Mouse (Mus musculus) limb, embryonic 13.5 days (tissue): ENCODE measurements around the gene Capn11. TPM values are rescaled to one million over a fixed set of nuclear protein-coding genes. Genes with fewer than 3 reads are reported as not detected.

Source experiments
- ATAC-seq: fragments of 200-750 bp; cut with Nextera tagmentation; 2 replicates; pipeline ENCODE4 v1.8.0; 2017; ENCODE audit warnings: low read depth, moderate number of reproducible peaks, moderate TSS enrichment; ENCODE audit not compliant: low FRiP score
- H3K27ac ChIP-seq: fragments of 300-500 bp; sonication (generic); 2 replicates; pipeline ENCODE4 v1.5.1; 2015; ENCODE audit warnings: inconsistent platforms, mild to moderate bottlenecking, moderate library complexity
- H3K27me3 ChIP-seq: fragments of 300-500 bp; sonication (generic); 2 replicates; pipeline ENCODE4 v1.6.1; 2015; ENCODE audit warnings: mild to moderate bottlenecking, inconsistent platforms
- H3K36me3 ChIP-seq: fragments of 300-500 bp; sonication (generic); 2 replicates; pipeline ENCODE4 v1.6.1; 2015; ENCODE audit warnings: inconsistent platforms, mild to moderate bottlenecking, moderate library complexity
- H3K4me1 ChIP-seq: fragments of 300-500 bp; sonication (generic); 2 replicates; pipeline ENCODE4 v1.6.1; 2015; ENCODE audit warnings: inconsistent platforms
- H3K4me2 ChIP-seq: fragments of 300-500 bp; sonication (generic); replicated peaks from 2 replicates; pipeline ENCODE4 v1.6.1; 2015; ENCODE audit warnings: inconsistent platforms, mild to moderate bottlenecking, moderate library complexity
- H3K4me3 ChIP-seq: fragments of 300-500 bp; sonication (generic); 2 replicates; pipeline ENCODE4 v1.5.1; 2015; ENCODE audit warnings: moderate library complexity, mild to moderate bottlenecking, inconsistent platforms
- H3K9ac ChIP-seq: fragments of 300-500 bp; sonication (generic); 2 replicates; pipeline ENCODE4 v1.6.1; 2015; ENCODE audit warnings: mild to moderate bottlenecking, inconsistent platforms
- H3K9me3 ChIP-seq: fragments of 300-500 bp; sonication (generic); 2 replicates; pipeline ENCODE4 v1.6.1; 2016; ENCODE audit warnings: inconsistent platforms
- WGBS: fragments of 180-500 bp; shearing (Covaris S2); methylation state at CpG from one replicate; pipeline ENCODE4 v1.1.7; 2015; 5-methylcytosine and 5-hydroxymethylcytosine counted together
- polyA plus RNA-seq: library from polyadenylated mRNA; unstranded; fragments of >200 nt; fragmentation: Nextera tagmentation; extraction: Ambion mirVana; gene quantifications from 2 replicates; pipeline ENCODE4 v1.2.1, GENCODE M21; 2015

Capn11 gene
- polyA plus RNA-seq, 1 experiment from 2014 or later = 0.42 TPM

DNA sequence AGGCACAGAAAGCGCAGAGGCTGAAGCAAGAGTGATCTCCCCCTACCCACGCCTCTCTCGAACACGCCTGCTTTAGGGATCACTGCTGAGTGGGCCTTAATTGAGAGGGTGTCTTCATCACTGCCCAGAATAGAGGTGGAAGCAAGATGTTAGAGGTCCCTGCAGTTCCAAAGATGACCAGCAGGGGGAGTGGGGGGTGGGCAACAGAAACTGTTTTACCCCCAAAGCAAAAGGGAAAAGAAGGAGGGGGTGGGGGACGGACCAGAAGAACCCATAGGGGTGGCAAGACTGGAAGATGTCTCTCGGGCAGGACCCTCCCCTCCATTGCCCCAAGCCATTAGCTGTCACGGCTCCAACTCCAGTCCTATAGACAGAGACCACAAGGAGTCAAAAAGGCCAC is 19.0 kb upstream of the Capn11 start:
- no peak overlapping the region; the same call in 1 of the 2 replicates for H3K27ac ChIP-seq
- H3K4me1 ChIP-seq = peaks cover 8% of the 10 kb centered on the region
- H3K9ac ChIP-seq = no peak overlapping the region
- H3K4me3 ChIP-seq = no peak overlapping the region
- H3K36me3 ChIP-seq = peaks cover 52% of the 10 kb centered on the region
- H3K27me3 ChIP-seq = no peaks in the 10 kb centered on the region
- WGBS = 35% methylated on average over 7 of the region's 7 CpGs
- no peaks in the 10 kb centered on the region for H3K9me3 ChIP-seq
- no peak for ATAC-seq
- no peak overlapping the region for H3K4me2 ChIP-seq

DNA sequence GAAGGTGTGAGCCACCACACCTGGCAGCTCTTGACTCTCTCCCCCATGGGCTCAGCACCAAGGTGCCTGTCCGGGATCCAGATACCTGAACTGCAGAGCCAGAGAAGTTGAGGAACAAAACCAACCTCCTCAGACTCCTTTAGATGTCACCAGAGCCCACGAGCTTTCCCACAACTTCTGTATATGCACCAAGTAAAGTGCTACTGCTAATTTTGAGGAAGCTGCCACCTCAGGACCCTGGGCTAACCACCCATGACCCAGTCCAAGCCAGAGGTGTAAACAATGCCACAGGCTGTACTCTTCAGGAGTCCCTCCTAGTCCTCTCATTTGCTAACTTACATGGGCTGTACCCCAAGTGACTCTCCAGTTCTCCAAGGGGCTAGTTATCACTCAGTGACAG is 13.5 kb upstream of the Capn11 start:
- ATAC-seq = no peak
- WGBS = 92% methylated on average over 2 of the region's 2 CpGs
- no peaks in the 10 kb centered on the region for H3K27me3 ChIP-seq
- H3K36me3 ChIP-seq = peaks cover 88% of the 10 kb centered on the region
- no peak overlapping the region for H3K4me3 ChIP-seq
- no peaks in the 10 kb centered on the region for H3K4me1 ChIP-seq
- no peaks in the 10 kb centered on the region for H3K9me3 ChIP-seq
- no peak overlapping the region for H3K9ac ChIP-seq
- H3K27ac ChIP-seq = no peak overlapping the region
- no peak overlapping the region for H3K4me2 ChIP-seq

- Histone ChIP-seq H3K4me3 (no peak overlapping the region), H3K4me1 (no peaks in the 10 kb centered on the region), H3K4me2 (no peak overlapping the region), H3K9me3 (no peaks in the 10 kb centered on the region), H3K27ac (no peak overlapping the region), H3K9ac (no peak overlapping the region), H3K27me3 (no peaks in the 10 kb centered on the region), H3K36me3 (peaks cover 88% of the 10 kb centered on the region)
- WGBS = 88% methylated on average over 1 of the region's 1 CpGs
- no peak for ATAC-seq
Observed at GRCm38 (mm10) chr17:45671821-45672220, 12.7 kb upstream of the Capn11 start.

DNA sequence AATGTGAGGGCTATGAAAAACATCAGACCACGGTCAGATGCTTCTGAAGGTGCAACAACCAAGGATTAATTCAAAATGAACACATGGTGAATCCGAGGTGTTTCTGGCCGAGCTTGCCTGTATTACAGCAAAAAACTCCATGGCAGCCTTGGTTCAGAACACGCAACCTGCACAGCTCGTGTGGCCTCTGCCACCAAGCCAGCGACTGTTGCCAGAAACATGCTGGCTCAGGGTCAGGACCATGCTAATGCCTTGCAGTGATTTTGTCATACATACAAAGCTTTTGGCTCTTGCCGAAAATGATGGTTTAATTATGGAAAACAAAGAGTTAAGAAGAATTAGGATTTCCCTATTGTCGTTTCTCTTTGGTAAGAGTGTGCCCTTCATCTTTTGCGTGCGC is 8.9 kb upstream of the Capn11 start:
- Histone ChIP-seq H3K9ac (no peak overlapping the region), H3K27ac (no peak overlapping the region), H3K36me3 (peaks cover 89% of the 10 kb centered on the region), H3K4me3 (no peak overlapping the region), H3K4me2 (no peak overlapping the region), H3K27me3 (no peaks in the 10 kb centered on the region), H3K9me3 (no peaks in the 10 kb centered on the region), H3K4me1 (no peaks in the 10 kb centered on the region)
- 89% methylated on average over 10 of the region's 10 CpGs for WGBS
- ATAC-seq = no peak

GRCm38 (mm10) chr17:45667481-45667880 is 8.4 kb upstream of the Capn11 start:
- H3K27ac ChIP-seq = no peak overlapping the region
- ATAC-seq = no peak
- H3K27me3 ChIP-seq = no peaks in the 10 kb centered on the region
- H3K9me3 ChIP-seq = no peaks in the 10 kb centered on the region
- H3K4me2 ChIP-seq = no peak overlapping the region
- 80% methylated on average over 10 of the region's 10 CpGs for WGBS
- peaks cover 89% of the 10 kb centered on the region for H3K36me3 ChIP-seq
- no peaks in the 10 kb centered on the region for H3K4me1 ChIP-seq
- H3K9ac ChIP-seq = no peak overlapping the region
- H3K4me3 ChIP-seq = no peak overlapping the region

DNA sequence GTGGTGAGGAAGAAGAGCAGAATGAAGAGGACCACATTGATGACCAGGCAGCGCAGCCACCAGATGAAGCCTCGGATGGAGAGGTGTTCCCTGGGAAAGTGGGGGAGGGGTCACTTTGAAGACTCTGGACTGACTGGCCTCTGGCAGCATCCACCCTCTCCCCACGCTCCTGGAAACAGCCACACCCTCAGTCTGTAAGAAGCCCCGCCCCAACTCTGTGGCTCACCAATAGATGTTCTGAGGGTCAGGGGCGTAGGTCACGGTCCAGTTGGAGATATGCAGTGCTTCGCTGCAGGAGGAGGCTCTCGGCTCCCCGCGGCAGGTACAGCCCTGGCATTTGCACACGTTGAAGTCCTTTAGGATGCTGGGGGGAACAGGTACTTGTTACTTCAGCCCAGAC is 7.0 kb upstream of the Capn11 start:
- H3K9ac ChIP-seq = no peak overlapping the region
- no peak for ATAC-seq
- no peaks in the 10 kb centered on the region for H3K4me1 ChIP-seq
- no peaks in the 10 kb centered on the region for H3K9me3 ChIP-seq
- H3K27me3 ChIP-seq = no peaks in the 10 kb centered on the region
- 75% methylated on average over 11 of the region's 11 CpGs for WGBS
- H3K27ac ChIP-seq = no peak overlapping the region
- H3K4me3 ChIP-seq = no peak overlapping the region
- H3K4me2 ChIP-seq = no peak overlapping the region
- peaks cover 93% of the 10 kb centered on the region for H3K36me3 ChIP-seq

- H3K9me3 ChIP-seq = no peaks in the 10 kb centered on the region
- no peak overlapping the region for H3K4me3 ChIP-seq
- no peaks in the 10 kb centered on the region for H3K27me3 ChIP-seq
- H3K36me3 ChIP-seq = peaks cover 83% of the 10 kb centered on the region
- no peak for ATAC-seq
- H3K4me2 ChIP-seq = no peak overlapping the region
- H3K4me1 ChIP-seq = no peaks in the 10 kb centered on the region
- no peak overlapping the region for H3K9ac ChIP-seq
- 91% methylated on average over 13 of the region's 13 CpGs for WGBS
- H3K27ac ChIP-seq = no peak overlapping the region
Observed at GRCm38 (mm10) chr17:45664608-45665007, 5.5 kb upstream of the Capn11 start.

- Histone ChIP-seq H3K36me3 (peaks cover 70% of the 10 kb centered on the region), H3K9me3 (no peaks in the 10 kb centered on the region), H3K4me1 (no peaks in the 10 kb centered on the region), H3K4me2 (peak overlapping the region; percentile 41), H3K27ac (no peak overlapping the region), H3K4me3 (no peak overlapping the region), H3K9ac (peak overlapping the region; percentile 3; the same call in 1 of the 2 replicates), H3K27me3 (no peaks in the 10 kb centered on the region)
- WGBS = 26% methylated on average over 27 of the region's 27 CpGs
- no peak for ATAC-seq
Observed at GRCm38 (mm10) chr17:45663106-45663919, 4.2 kb upstream of the Capn11 start.

DNA sequence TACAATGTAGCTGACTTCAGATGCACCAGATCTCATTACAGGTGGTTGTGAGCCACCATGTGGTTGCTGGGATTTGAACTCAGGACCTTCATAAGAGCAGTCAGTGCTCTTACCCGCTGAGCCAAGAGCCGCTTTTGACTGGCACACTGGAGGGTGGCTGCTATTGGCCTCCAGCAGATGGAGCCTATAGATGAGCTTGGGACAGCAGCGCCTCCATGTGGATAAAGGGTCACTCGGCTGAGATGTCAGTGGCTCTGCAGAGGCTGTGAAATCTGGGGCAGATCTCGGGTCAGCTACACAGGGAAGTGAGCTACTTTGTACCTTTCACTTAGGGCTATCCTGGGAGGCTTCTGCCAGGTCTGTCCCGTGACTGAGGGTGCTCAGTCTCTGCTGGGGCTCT is 3.3 kb downstream of the Capn11 start:
- no peaks in the 10 kb centered on the region for H3K9me3 ChIP-seq
- no peak overlapping the region for H3K4me3 ChIP-seq
- no peak overlapping the region for H3K9ac ChIP-seq
- H3K27ac ChIP-seq = no peak overlapping the region
- no peaks in the 10 kb centered on the region for H3K4me1 ChIP-seq
- H3K36me3 ChIP-seq = peaks cover 2% of the 10 kb centered on the region; the same call in 1 of the 2 replicates
- ATAC-seq = no peak
- 27% methylated on average over 6 of the region's 6 CpGs for WGBS
- no peaks in the 10 kb centered on the region for H3K27me3 ChIP-seq
- no peak overlapping the region for H3K4me2 ChIP-seq

DNA sequence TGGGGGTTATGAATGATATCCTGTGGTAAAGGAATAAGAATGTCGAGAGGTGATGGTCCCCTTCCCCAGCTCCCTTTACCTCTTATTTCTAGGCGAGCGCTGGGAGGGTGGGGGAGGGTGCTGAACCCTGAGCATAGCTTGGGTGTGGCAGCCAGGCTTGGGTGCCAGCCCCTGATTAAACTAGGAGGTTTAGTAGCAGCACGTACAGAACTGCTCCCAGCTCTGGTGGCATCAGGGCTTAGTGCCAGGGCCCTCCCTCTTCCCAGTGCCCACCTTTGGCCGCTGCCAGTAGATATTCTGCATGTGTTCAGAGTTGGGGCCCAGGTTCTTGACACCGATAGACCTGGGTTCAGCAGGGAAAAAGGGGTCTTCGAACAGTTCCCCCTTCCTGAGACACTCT is 5.9 kb downstream of the Capn11 start:
- Histone ChIP-seq H3K4me1 (no peaks in the 10 kb centered on the region), H3K4me3 (no peak overlapping the region), H3K27me3 (no peaks in the 10 kb centered on the region), H3K36me3 (no peaks in the 10 kb centered on the region), H3K4me2 (no peak overlapping the region), H3K9me3 (no peaks in the 10 kb centered on the region), H3K27ac (no peak overlapping the region), H3K9ac (no peak overlapping the region)
- ATAC-seq = no peak
- WGBS = 77% methylated on average over 7 of the region's 7 CpGs

DNA sequence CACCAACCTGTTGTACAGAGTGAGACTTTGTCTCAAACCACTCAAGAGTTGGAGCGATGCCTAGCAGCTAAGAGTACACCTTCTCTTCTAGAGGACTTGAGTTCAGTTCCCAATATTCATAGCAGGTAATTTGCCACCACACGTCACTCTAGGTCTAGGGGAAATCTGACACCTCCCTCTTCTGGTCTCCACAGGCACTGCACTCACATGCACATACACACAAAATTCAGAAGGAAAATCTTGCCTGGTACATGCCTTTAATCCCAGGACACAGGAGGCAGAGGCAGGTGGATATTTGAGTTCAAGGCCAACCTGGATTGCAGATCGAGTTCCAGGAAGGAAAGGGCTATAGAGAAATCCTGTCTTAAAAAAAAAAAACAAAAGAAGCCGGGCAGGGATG is 14.9 kb downstream of the Capn11 start:
- no peak overlapping the region for H3K4me2 ChIP-seq
- no peaks in the 10 kb centered on the region for H3K9me3 ChIP-seq
- no peak overlapping the region for H3K4me3 ChIP-seq
- WGBS = 94% methylated on average over 4 of the region's 4 CpGs
- no peaks in the 10 kb centered on the region for H3K27me3 ChIP-seq
- no peaks in the 10 kb centered on the region for H3K36me3 ChIP-seq
- no peak for ATAC-seq
- no peak overlapping the region for H3K27ac ChIP-seq
- no peaks in the 10 kb centered on the region for H3K4me1 ChIP-seq
- H3K9ac ChIP-seq = no peak overlapping the region

- no peak for ATAC-seq
- WGBS = 22% methylated on average over 12 of the region's 12 CpGs
- Histone ChIP-seq H3K27me3 (no peaks in the 10 kb centered on the region), H3K27ac (no peak overlapping the region), H3K4me2 (no peak overlapping the region), H3K4me3 (no peak overlapping the region), H3K9ac (no peak overlapping the region), H3K36me3 (no peaks in the 10 kb centered on the region), H3K4me1 (no peaks in the 10 kb centered on the region), H3K9me3 (no peaks in the 10 kb centered on the region)
Observed at GRCm38 (mm10) chr17:45642701-45643100, 16.4 kb downstream of the Capn11 start.

GRCm38 (mm10) chr17:45641981-45642380 is 17.1 kb downstream of the Capn11 start:
- no peaks in the 10 kb centered on the region for H3K4me1 ChIP-seq
- WGBS = 87% methylated on average over 8 of the region's 8 CpGs
- no peak for ATAC-seq

More at GRCm38 (mm10) chr17:45641981-45642380, 17.1 kb downstream of the Capn11 start:
- H3K9ac ChIP-seq = no peak overlapping the region
- H3K27ac ChIP-seq = no peak overlapping the region
- no peaks in the 10 kb centered on the region for H3K9me3 ChIP-seq
- H3K4me3 ChIP-seq = no peak overlapping the region
- H3K36me3 ChIP-seq = no peaks in the 10 kb centered on the region
- no peaks in the 10 kb centered on the region for H3K27me3 ChIP-seq
- no peak overlapping the region for H3K4me2 ChIP-seq
